Mouse (Mus musculus): ENCODE results near the gene Gm42372. TPM values are rescaled to one million over a fixed set of nuclear protein-coding genes. Genes with fewer than 3 reads are reported as not detected.

Gene Gm42372
- total RNA-seq, 1 experiment, result 0.13 TPM

- Histone ChIP-seq H3K27ac (ENCODE audit: insufficient read depth, low read depth, low read length, poor library complexity, severe bottlenecking) (no peak overlapping the region), H3K9ac (ENCODE audit: insufficient read depth, low read depth, low read length, poor library complexity, severe bottlenecking) (no peak overlapping the region), H3K9me3 (ENCODE audit: control insufficient read depth, insufficient read depth, low read depth, low read length) (no peaks in the 10 kb centered on the region), H3K4me1 (ENCODE audit: control insufficient read depth in 2 of 2, insufficient read depth in 2 of 2, low read length in 2 of 2, poor library complexity in 1 of 2) (peaks cover 0 to 12% of the 10 kb centered on the region in 2 experiments; a peak in 2 of 4 replicates), H3K36me3 (ENCODE audit: control insufficient read depth, insufficient read depth, low read length, poor library complexity, severe bottlenecking) (peaks cover 5% of the 10 kb centered on the region; the same call in 1 of the 2 replicates), H3K4me3 (ENCODE audit: insufficient read depth in 1 of 2, low read depth in 1 of 2, low read length in 2 of 2, poor library complexity in 1 of 2, severe bottlenecking in 1 of 2) (no peak overlapping the region)
- in situ Hi-C loops (cut with MboI; ENCODE audit: low sequenced_read_pairs in 2 of 2, unreplicated experiment in 2 of 2), result no loop called here
- no peak for TF ChIP-seq ZNF384 (IDR thresholded peaks at IDR 0.05; ENCODE audit: low read depth, low read length)
- no peak for TF ChIP-seq ZC3H11A (IDR thresholded peaks at IDR 0.05; ENCODE audit: borderline replicate concordance, low read depth, low read length)
- TF ChIP-seq HCFC1 (IDR thresholded peaks at IDR 0.05; ENCODE audit: borderline replicate concordance, insufficient read depth, low read length), result no peak
- DNase-seq (ENCODE audit: low read depth, low spot score), result no peak
Observed at GRCm38 (mm10) chr7:17030239-17030638, 47.4 kb downstream of the Gm42372 start.

Other genes with a start within 250 kb of the Gm42372 start
- 188 and 227 TPM in 2 replicates for gene Ap2s1, start 244.7 kb upstream of the Gm42372 start, total RNA-seq (2012; rRNA removed)
- 72.0 and 156 TPM in 2 replicates for gene Slc1a5, start 201.7 kb upstream of the Gm42372 start, total RNA-seq (2012; rRNA removed)
- 76.0 and 105 TPM in 2 replicates for gene Strn4, start 167.2 kb upstream of the Gm42372 start, total RNA-seq (2012; rRNA removed)
- 12.8 and 18.5 TPM in 2 replicates for gene Fkrp, start 166.4 kb upstream of the Gm42372 start, total RNA-seq (2012; rRNA removed)
- 5.7 and 6.9 TPM in 2 replicates for gene Prkd2, start 140.2 kb upstream of the Gm42372 start, total RNA-seq (2012; rRNA removed)
- 4.5 and 7.0 TPM in 2 replicates for gene Dact3, start 107.8 kb upstream of the Gm42372 start, total RNA-seq (2012; rRNA removed)
- gene Gng8, start 91.3 kb upstream of the Gm42372 start, total RNA-seq (2012; rRNA removed), result 0.79 and 1.0 TPM in 2 replicates
- gene Ptgir, start 76.6 kb upstream of the Gm42372 start, total RNA-seq (2012; rRNA removed), result 0.09 and 0.26 TPM in 2 replicates
- 163 and 198 TPM in 2 replicates for gene Calm3, start 59.0 kb upstream of the Gm42372 start, total RNA-seq (2012; rRNA removed)
- 0.71 and 0.85 TPM in 2 replicates for gene Pnmal2, start 38.4 kb upstream of the Gm42372 start, total RNA-seq (2012; rRNA removed)
- 0.26 and 0.45 TPM in 2 replicates for gene Pnmal1, start 23.4 kb upstream of the Gm42372 start, total RNA-seq (2012; rRNA removed)
- gene Ccdc8, start 9.6 kb downstream of the Gm42372 start, total RNA-seq (2012; rRNA removed), result 2.8 and 4.1 TPM in 2 replicates
- gene Ppp5c, start 44.8 kb downstream of the Gm42372 start, total RNA-seq (2012; rRNA removed), result 112 and 127 TPM in 2 replicates
- 2.3 and 4.9 TPM in 2 replicates for gene Hif3a, start 79.3 kb downstream of the Gm42372 start, total RNA-seq (2012; rRNA removed)
- gene Psg16, start 91.0 kb downstream of the Gm42372 start, total RNA-seq (2012; rRNA removed), result 0.26 and 0.31 TPM in 2 replicates
- gene Ceacam3, start 167.2 kb downstream of the Gm42372 start, total RNA-seq (2012; rRNA removed), result not detected in 2 replicates
- 0.09 TPM in 1 of 2 replicates, not detected in the other for gene Psg29, start 220.4 kb downstream of the Gm42372 start, total RNA-seq (2012; rRNA removed)

Measured in ES-E14 (cell line).